Mouse (Mus musculus): ENCODE measurements around the gene Olfr432.
"Not testable (repeated sequence)": the region's sequence is repeated elsewhere in the genome, so short reads cannot be mapped to it uniquely, and the experiment has no call there.

The Olfr432 gene

DNA sequence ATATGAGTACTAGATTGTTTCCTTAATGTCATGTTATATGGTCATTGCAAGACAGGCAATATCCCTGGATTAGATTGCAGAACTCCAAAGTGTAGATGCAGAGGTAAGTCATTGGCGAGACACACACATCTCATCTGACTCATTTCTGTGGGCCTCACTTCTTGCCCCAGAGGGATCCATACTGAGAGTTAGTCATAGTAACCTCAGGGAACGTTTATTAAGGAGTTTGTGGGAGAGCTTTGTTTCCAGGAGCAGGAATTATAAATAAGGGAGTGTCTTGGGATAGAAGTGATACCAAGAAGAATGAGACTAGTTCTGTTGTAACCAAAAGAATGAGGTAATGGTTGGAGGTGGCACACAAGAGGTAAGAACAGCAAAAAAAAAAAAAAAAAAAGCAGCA is at the start of gene Olfr432:
Gene Olfr432, plus strand, starts transcription at position 313 of the 400 bp plus-strand sequence.
- no peak for DNase-seq

DNA sequence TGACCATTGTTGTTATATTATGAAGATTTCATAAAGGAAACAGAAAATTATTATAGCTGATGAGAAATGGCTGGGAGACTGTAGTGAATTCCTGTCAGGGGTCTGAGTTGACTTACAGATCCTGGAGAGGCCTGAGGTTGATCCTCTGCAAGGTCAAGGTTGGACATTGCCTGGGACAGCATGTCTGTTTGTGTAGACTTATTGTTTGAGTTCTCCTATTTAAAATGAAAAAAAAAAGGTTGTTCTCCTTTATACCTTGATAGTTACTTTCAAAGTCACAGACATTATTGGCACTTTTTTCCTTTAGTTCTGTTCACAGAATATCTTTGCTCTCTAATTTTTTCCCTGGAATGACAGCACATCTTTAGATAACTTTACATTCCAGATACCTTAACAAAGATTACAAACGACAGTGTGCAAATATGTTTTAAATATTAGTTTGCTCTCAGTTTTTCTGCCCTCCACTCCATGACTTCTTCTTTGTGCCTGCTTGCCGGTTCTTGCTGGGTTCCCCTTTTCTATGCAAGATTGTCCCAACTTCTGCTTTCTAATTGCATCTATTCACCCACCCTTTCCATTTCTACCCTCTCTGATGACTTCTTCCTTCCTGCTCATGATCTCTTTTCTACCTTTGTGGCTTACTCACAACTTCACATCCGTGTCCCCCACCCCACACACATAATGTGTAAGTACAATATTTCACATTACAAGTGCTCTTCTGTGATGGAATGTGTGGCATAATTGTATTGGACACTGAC is 44.5 kb upstream of the Olfr432 start:
- DNase-seq, result not testable (repeated sequence)

DNA sequence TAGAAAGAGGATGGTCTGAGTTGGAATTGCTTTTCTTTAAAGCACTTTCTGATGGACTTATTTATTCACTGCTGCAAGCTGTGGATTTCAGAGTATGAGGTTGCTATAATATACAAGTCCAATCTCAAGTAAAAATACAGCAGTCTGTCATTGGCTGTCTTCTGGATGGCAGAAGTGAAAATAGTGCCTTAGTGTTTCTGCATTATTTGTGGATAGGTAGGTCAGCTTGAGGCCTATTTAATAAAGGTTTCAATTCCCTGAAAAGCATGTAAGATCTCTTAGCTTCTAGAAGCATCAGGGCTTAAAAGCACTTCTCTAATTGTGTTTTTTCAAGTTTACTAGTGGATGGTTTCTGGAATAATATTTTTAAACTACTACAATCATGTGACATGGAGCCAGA is 42.0 kb upstream of the Olfr432 start:
- DNase-seq, result not testable (repeated sequence)

DNA sequence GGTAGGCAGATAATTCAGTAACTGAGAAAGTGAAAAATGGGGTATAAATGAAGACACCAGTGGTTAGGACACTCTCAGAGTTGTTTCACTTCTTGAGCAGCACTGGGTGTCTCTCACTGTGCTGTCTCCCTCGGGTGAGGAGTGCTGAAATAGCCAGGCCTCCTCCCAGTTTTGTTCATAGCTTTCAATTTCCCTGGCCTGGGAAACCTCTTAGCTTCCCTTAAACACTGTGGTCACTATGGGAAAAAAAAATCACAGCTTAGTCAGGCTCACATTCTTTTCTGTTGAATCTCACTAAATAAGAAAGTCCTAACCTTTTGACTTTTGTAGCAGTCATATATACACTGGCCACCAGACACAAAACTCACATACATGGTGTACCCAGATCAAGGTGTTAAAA is 17.3 kb upstream of the Olfr432 start, which contains the start of gene Ifi205:
Gene Ifi205, minus strand, starts transcription at position 113 of the 400 bp plus-strand sequence.
- no peak for DNase-seq

DNA sequence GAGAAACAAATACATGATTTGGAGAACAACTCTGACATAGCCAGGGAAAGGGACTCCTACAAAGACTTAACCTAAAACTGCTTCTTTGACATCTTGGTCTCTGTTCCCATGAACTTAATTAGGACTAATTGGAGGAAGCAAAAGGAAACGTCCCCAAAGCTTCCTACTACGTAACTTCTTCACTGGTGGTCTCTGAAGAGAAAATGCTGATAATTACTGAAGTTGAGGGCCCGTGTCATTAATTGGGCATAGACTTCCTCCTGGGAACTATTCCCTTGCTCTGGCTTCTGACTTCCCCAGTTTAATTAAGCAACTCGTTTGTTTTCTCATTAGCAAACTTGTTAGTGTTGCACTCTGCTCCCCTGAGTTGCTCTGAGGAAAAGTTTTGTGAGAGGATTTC is 13.2 kb upstream of the Olfr432 start:
- no peak for DNase-seq

DNA sequence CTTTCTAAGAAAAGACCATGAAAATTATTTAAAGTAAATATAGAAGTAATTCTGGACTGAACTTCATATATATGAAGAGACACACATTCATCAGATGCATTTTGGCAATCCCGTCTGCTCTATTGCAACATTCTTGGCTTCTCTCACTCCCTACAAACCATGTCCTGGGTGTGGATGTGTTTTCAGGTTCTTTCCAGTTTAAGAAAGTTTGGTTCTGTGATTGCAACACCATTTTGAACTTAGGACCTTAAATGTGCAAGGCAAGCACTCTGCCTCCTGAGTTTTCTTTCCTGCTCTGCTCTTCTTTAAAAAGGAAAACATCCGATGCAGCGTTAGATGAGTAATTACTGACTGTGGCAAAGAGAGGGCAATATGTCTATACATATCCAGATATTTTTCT is 10.5 kb upstream of the Olfr432 start:
- DNase-seq, result no peak

DNA sequence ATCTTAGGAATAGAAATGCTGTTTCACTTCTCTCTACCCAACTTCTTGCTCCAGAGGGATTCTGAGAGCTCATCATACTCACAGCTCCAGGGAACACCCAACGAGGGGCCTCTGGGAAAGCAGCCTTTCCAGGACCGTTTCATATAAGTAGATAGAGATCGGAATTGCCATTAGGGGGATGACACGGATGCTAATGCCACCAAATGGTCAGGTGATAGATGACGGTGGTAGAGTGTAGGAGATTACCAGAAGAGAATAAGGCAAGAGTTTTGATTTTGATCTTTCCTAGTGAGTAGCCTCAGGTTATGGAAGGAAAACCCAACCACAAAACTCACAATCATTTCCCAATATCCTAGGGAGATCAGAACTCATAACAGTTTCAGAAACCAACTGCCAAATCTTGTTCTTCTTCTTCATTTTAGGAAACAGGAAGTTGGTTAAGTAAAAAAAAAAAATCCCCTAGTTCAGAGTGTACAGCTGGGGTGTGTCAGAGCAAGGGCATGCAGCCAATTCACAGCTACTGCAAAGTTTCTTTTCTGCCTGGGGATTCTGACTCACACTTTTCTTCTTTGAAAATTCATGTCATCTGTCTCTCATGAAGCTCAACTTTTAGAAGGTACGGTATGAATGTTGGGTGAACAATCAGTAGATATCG is 8.4 kb upstream of the Olfr432 start, which contains the start of gene Olfr433:
Gene Olfr433, plus strand, starts transcription at position 183 of the 655 bp plus-strand sequence.
- no peak for DNase-seq

DNA sequence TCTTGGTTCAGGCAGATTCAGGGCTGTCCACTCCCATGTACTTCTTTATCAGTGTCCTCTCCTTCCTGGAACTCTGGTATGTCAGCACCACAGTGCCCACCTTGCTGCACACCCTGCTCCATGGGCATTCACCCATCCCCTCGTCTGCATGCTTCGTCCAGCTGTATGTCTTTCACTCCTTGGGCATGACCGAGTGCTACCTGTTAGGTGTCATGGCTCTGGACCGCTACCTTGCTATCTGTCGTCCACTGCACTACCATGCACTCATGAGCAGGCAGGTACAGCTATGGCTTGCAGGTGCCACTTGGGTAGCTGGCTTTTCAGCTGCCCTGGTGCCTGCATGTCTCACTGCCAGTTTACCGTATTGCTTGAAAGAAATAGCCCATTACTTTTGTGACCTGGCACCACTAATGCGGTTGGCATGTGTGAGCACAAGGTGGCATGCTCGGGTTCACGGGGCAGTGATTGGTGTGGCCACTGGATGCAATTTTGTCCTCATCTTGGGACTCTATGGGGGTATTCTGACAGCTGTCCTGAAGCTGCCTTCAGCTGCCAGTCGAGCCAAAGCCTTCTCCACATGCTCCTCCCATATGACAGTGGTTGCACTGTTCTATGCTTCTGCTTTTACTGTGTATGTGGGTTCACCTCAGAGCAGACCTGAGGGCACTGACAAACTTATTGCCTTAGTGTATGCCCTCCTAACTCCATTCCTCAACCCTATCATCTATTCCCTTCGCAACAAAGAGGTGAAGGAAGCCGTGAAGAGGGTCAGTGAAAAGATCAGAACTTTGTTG is 6.7 kb upstream of the Olfr432 start:
- DNase-seq, result not testable (repeated sequence)

DNA sequence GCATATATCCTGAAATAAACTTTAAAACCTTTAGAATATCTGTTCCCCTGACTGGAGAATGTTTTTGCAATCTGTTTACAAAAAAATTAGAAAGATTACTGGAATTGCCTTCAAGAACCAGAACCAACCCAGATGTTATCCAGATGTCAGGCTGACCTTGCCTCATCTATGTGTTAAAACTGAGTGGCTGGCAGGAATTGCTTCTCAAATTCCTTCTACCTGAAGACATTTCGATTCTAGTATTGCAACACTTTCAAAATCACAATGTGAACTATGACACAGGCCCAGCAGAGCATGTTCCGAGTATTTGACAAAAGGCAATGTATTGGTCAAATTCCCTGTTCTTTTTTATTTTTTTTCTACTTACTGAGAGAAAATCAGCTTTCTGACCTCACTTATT is 4.6 kb upstream of the Olfr432 start:
- no peak for DNase-seq

DNA sequence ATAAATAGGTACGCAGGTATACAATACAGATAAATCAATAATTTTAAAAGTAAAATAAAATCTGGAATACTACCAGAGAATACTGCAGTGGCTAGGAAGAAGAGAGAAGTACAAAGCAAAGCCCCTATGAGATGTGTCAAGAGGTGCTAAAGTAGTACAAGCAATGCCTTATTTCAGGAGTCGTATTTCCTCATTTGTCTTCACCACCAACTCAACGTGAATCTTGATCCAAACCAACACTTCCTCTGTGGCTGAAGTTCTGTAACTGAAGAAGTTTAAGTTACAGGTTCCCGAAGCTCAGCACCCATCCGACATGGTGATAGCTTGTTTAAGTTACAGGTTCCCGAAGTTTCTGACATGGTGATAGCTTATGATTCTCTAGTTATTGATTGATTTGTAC is 778 bp upstream of the Olfr432 start:
- DNase-seq, result not testable (repeated sequence)

DNA sequence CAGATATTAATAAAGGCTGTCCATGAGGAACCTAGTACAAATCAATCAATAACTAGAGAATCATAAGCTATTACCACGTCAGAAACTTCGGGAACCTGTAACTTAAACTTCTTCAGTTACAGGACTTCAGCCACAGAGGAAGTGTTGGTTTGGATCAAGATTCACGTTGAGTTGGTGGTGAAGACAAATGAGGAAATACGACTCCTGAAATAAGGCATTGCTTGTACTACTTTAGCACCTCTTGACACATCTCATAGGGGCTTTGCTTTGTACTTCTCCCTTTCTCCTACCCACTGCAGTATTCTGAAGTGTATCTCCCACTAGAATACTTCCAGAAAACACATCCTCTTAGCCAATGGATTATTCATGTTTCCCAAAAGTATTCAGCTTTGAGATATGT is 352 bp downstream of the Olfr432 start:
- DNase-seq, result not testable (repeated sequence)

DNA sequence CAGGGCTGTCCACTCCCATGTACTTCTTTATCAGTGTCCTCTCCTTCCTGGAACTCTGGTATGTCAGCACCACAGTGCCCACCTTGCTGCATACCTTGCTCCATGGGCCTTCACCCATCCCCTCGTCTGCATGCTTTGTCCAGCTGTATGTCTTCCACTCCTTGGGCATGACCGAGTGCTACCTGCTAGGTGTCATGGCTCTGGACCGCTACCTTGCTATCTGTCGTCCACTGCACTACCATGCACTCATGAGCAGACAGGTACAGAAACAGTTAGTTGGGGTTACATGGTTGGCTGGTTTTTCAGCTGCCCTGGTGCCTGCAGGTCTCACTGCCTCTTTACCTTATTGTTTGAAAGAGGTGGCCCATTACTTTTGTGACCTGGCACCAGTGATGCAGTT is 1.5 kb downstream of the Olfr432 start:
- no peak for DNase-seq

DNA sequence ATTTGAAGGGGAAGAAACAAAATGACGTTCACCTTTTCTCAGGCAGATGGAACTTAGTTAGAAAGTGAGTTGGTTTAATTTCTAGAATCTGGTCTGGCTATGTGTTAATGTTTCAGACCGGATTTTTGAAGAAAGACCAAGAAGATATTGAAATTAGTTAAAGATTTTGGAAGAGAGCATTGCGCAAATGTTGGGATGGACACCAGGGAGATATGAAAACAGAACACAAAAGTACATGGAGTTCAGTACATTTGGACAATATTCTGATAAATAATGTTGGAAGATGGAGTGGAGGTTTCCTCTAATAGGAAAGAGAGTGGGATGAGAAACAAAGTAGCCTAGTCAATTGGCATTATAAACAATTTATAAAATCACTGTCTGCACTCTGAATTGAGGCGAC is 2.5 kb downstream of the Olfr432 start:
- no peak for DNase-seq

DNA sequence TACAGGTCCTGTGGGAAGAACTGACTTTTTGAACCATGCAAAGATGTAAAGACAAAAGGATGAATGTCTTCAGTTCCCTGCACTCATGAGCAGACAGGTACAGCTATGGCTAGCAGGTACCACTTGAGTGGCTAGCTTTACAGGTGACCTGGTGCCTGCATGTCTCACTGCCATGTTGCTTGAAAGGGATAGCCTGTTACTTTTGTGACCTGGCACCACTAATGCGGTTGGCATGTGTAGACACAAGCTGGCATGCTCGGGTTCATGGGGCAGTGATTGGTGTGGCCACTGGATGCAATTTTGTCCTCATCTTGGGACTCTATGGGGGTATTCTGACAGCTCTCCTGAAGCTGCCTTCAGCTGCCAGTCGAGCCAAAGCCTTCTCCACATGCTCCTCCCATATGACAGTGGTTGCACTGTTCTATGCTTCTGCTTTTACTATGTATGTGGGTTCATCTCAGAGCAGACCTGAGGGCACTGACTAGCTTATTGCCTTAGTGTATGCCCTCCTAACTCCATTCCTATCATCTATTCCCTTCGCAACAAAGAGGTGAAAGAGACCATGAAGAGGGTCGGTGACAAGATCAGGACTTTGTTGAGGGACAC is 3.0 kb downstream of the Olfr432 start:
- DNase-seq, result no peak

DNA sequence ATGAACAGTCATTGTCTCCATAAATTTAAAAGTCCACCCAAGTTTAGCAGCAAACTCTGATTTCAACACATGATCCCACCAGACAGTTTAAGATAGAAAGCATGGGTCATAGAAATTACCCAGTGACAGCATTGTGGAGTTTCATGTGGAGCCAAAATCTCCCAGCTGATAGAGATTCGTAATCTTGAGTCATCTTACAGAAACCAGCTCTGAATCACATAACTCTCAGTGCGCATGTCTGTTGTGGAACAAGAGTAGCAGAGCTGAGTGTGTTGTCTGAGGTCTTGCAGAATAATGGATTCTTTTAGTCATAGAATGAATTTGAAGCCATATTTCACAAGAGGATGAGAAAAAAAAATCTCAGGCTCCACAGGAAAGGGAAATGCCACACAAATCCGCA is 4.0 kb downstream of the Olfr432 start:
- no peak for DNase-seq

DNA sequence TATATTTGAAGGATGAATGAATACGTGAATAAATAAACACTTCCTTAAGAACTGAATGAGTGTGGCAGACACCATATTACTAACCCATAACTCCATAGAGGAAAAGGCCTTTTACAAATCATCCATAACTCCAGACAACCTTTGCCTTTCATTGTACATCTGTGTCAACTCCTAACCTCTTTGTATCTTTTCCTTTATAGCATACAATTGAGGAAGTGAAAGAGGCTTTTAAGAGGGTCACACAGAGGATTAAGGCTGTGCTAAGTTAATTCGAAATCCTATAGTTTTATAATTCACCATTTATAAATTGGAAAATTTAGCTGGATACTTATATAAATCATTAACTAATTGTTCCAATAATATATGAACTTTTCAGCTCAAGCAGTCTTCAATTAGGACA is 6.2 kb downstream of the Olfr432 start:
- DNase-seq, result no peak

DNA sequence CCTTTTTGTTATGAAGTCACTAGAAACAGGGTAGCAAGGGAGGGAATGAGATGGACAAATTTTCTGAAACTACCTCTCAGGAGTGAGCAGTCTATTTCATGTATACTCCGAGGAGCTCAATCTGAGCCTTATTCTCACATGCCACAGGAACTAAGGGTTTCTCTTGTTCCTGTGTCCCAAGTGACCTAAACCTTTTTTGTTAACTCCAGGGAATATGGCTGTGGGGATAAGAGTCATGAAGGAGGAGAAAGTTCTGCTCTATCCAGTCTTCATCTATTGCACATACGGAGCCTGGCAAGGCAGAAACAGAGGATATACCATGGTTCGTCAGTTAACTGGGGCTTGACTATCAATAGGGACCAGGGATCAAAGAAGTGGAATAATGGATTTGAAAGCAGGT is 17.3 kb downstream of the Olfr432 start, which contains the start of gene Olfr430:
Gene Olfr430, plus strand, starts transcription at position 301 of the 400 bp plus-strand sequence.
- DNase-seq, result no peak

DNA sequence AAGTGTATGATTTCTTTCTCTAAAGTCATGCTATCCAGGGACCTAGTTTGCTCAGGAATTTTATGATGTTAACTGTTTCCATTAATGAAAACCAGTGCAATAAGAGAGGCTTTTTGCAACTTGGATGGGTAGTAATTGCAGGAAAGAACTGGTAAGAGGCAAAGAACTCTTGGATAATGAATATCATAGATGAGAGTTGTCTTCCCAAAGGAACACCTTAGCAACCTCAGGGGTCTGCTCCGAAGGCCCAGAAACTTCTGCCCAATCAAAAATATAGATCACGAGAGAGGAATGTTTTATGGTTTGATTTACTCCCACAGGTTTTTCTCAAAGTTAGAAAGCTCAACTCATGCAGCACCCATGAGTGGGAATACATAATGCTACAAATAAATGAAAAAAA is 35.0 kb downstream of the Olfr432 start, which contains the start of gene Olfr429:
Gene Olfr429, plus strand, starts transcription at position 301 of the 400 bp plus-strand sequence.
- no peak for DNase-seq

DNA sequence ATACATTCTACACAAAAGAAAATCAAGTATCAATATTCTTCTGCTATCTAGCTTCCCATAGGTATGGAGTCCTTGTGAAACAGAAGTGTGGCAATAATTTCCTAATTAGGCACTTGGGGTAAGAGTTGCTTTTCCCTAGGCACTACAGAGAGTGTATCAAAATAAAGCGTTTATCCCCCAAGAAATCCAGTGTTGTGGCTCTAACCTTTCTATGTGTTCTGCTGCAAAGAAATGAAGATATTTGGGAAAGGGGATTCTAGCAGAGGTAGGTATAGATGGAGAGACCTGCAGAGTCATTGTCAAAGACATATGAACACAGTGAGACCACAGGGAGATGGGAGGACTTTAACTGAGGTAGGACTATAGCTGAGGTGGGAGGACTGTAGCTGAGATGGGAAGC is 47.6 kb downstream of the Olfr432 start, which contains the start of gene Olfr427:
Gene Olfr427, plus strand, starts transcription at position 301 of the 400 bp plus-strand sequence.
- DNase-seq, result no peak

DNA sequence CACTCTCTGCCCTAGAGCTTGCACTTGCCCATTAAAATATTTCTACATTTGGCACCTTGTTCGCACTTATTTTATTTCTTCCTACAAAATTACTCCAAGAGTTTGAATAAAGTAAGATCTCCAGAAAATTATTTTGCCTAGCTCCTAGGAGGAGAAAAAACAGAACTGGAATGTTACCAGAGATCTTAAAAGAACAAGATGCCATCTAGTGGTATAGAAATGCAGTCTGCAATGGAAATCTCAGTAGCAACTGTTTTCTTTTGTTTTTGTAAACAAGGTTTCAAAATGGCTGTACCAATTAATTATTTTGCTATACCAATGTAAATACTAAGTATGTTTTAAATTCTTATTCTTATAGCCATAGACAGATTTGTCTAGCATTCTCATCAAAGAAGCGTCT is 54.7 kb downstream of the Olfr432 start:
- DNase-seq, result no peak

Data from cerebellum, adult 8-10 months (tissue).